Comparison of ENCODE assay signal across 8 mouse cellular contexts in the genomic region with DNA sequence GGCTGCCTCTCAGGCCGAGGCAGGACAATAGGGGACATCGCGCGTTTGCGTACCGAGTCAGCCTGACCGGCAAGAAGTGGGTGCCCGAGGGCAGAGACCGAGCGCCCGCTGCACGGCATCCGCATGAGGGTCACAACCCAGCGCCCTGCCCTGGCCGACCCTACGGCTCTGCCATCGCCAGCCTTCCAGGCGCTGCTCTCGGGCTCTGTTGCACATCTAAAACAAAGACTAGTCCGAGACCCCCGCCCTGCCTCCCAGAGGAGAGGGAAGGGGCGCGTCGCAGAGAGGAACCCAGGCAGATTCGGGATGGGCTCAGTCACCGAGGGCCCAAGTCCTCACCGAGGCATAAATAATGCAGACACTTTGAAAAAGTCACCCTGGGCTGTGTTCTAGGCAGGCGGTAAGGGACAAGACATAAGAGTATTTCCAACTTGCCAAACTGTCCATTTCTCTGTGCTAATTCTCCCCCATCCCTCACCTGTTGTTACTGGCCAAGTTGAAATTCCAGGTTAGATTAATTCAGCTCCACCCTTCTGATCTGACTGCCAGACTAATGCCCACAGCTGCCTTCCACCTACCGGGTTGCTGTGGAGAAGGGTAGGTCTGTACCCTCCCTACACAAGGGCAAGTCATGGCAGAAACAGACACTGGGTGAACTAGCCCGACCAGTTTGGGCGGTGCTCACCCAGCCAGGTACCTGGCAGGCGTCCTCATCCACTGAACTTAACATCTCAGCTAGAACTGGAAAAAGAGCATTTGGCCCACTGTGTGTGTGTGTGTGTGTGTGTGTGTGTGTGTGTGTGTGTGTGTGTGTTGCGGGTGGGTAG. TPM values are rescaled to one million over a fixed set of nuclear protein-coding genes. Genes with fewer than 3 reads are reported as not detected.
DNase-seq lines count a peak whose midpoint lies in the region; ATAC-seq and TF ChIP-seq lines count a peak whose summit lies in the region.

No protein-coding gene starts in this region.

- no peak for TF ChIP-seq CTCF in G1E (IDR thresholded peaks at IDR 0.05; ENCODE audit: low read depth, low read length)

- no peaks in the 10 kb centered on the region for H3K9me3 ChIP-seq in G1E (replicated peaks)
- no peaks in the 10 kb centered on the region for H3K9me3 ChIP-seq in limb, embryonic 12.5 days
- H3K9me3 ChIP-seq in midbrain, embryonic 15.5 days = no peaks in the 10 kb centered on the region

- ATAC-seq in G1E (ENCODE audit: extremely low read depth, insufficient number of reproducible peaks, low FRiP score, poor library complexity, severe bottlenecking) = no peak
- ATAC-seq in limb, embryonic 12.5 days (ENCODE audit: insufficient number of reproducible peaks, insufficient read depth, low FRiP score, low TSS enrichment, low read depth) = peak; percentile 9; the same call in 1 of the 2 replicates
- peak; percentile 19 for ATAC-seq in midbrain, embryonic 15.5 days (replicated peaks)

- H3K4me3 ChIP-seq in G1E (ENCODE audit: low read depth, low read length) = peak overlapping the region; percentile 78
- H3K4me3 ChIP-seq in limb, embryonic 12.5 days (replicated peaks) = peak overlapping the region; percentile 88
- H3K4me3 ChIP-seq in midbrain, embryonic 15.5 days = peak overlapping the region; percentile 81

- H3K36me3 ChIP-seq in G1E (replicated peaks) = peaks cover 30% of the 10 kb centered on the region
- H3K36me3 ChIP-seq in limb, embryonic 12.5 days = 0 out of 2 replicates have a peak, but pooled peaks cover 8% of the 10 kb centered on the region
- H3K36me3 ChIP-seq in midbrain, embryonic 15.5 days (replicated peaks) = no peaks in the 10 kb centered on the region

- DNase-seq in CD4-positive, CD25-positive, alpha-beta regulatory T cell, adult 2 months (ENCODE audit: low read depth, low spot score) = peak; percentile 34
- no peak for DNase-seq in G1E (ENCODE audit: low spot score)
- peak; percentile 98 for DNase-seq in gonadal fat pad, adult 2 months (ENCODE audit: low read depth)
- DNase-seq in frontal cortex, adult 2 months (ENCODE audit: extremely low spot score in 1 of 2, low spot score in 1 of 2) = no peak
- no peak for DNase-seq in spleen, postnatal 36 days (ENCODE audit: low spot score in 2 of 2)
- DNase-seq in right cerebral cortex, postnatal 14 days = no peak

- peaks cover 11% of the 10 kb centered on the region for H3K27me3 ChIP-seq in G1E (ENCODE audit: insufficient read depth, low read length)
- H3K27me3 ChIP-seq in limb, embryonic 12.5 days = no peaks in the 10 kb centered on the region
- no peaks in the 10 kb centered on the region for H3K27me3 ChIP-seq in midbrain, embryonic 15.5 days (replicated peaks)

- peak overlapping the region; percentile 98 for H3K27ac ChIP-seq in limb, embryonic 12.5 days
- peak overlapping the region; percentile 93 for H3K27ac ChIP-seq in midbrain, embryonic 15.5 days

- WGBS in limb, embryonic 12.5 days = 3% methylated on average over 32 of the region's 33 CpGs
- 3% methylated on average over 33 of the region's 33 CpGs for WGBS in midbrain, embryonic 15.5 days

- peak overlapping the region; percentile 92 for H3K4me2 ChIP-seq in limb, embryonic 12.5 days
- H3K4me2 ChIP-seq in midbrain, embryonic 15.5 days = peak overlapping the region; percentile 91

- peak overlapping the region; percentile 98 for H3K9ac ChIP-seq in limb, embryonic 12.5 days (replicated peaks)
- H3K9ac ChIP-seq in midbrain, embryonic 15.5 days = peak overlapping the region; percentile 82

- H3K4me1 ChIP-seq in G1E (ENCODE audit: insufficient read depth, low read depth, low read length) = peaks cover 72% of the 10 kb centered on the region
- peaks cover 52% of the 10 kb centered on the region for H3K4me1 ChIP-seq in limb, embryonic 12.5 days (replicated peaks)
- peaks cover 40% of the 10 kb centered on the region for H3K4me1 ChIP-seq in midbrain, embryonic 15.5 days

RNA-seq across cellular contexts. Expression of gene Tet3, which starts 1.7 kb away (rescaled TPM):
- 94.9 and 95.4 TPM in 2 replicates for total RNA-seq in G1E (2014; fragmentation: Nextera tagmentation)
- 14.9 and 17.6 TPM in 2 replicates for total RNA-seq in G1E (2017)
- polyA plus RNA-seq in G1E (2012) = 40.0 and 71.1 TPM in 2 replicates
- 10.6 and 16.0 TPM in 2 replicates for polyA plus RNA-seq in gonadal fat pad, adult 2 months (2012; rRNA removed)
- 36.0 and 38.6 TPM in 2 replicates for polyA plus RNA-seq in limb, embryonic 12.5 days (2016; fragmentation: Nextera tagmentation; extraction: Ambion mirVana)
- polyA plus RNA-seq in midbrain, embryonic 15.5 days (2015; fragmentation: Nextera tagmentation; extraction: Ambion mirVana) = 60.9 and 76.8 TPM in 2 replicates
- polyA plus RNA-seq in frontal cortex, adult 2 months (2012; rRNA removed) = 18.9 and 19.6 TPM in 2 replicates

RNA-seq across cellular contexts. Expression of gene Dguok, which starts 49.6 kb away (rescaled TPM):
- 25.1 and 29.0 TPM in 2 replicates for total RNA-seq in G1E (2014; fragmentation: Nextera tagmentation)
- 25.6 and 26.0 TPM in 2 replicates for total RNA-seq in G1E (2017)
- polyA plus RNA-seq in G1E (2012) = 6.7 and 9.4 TPM in 2 replicates
- polyA plus RNA-seq in gonadal fat pad, adult 2 months (2012; rRNA removed) = 80.1 and 80.7 TPM in 2 replicates
- polyA plus RNA-seq in limb, embryonic 12.5 days (2016; fragmentation: Nextera tagmentation; extraction: Ambion mirVana) = 77.8 and 82.5 TPM in 2 replicates
- 72.2 and 74.0 TPM in 2 replicates for polyA plus RNA-seq in midbrain, embryonic 15.5 days (2015; fragmentation: Nextera tagmentation; extraction: Ambion mirVana)
- polyA plus RNA-seq in frontal cortex, adult 2 months (2012; rRNA removed) = 48.0 and 64.1 TPM in 2 replicates

Comparison
In these comparisons a context has a peak if more than half of its experiments do, and no peak if none do; other contexts are left out.
1. DNase-seq: peak in CD4-positive, CD25-positive, alpha-beta regulatory T cell, adult 2 months (single experiment) and gonadal fat pad, adult 2 months (single experiment); none in G1E (single experiment), frontal cortex, adult 2 months (0 of 2), spleen, postnatal 36 days (0 of 2) and right cerebral cortex, postnatal 14 days (single experiment).
2. Peak in every context shown above with its lines, with median percentiles within 50 percentile points of each other: H3K4me3 ChIP-seq.